Mouse (Mus musculus) liver, embryonic 14.5 days (tissue): ENCODE data around the gene Kpna6.
A peak's percentile ranks its signal among the peaks of the same experiment; 100 is the strongest.

Experiments
- CTCF ChIP-seq: IDR thresholded peaks from 2 replicates; pipeline ENCODE4 v1.5.1; 2016; ENCODE audit warnings: antibody characterized with exemption, low read depth, control low read depth
- EP300 ChIP-seq: IDR thresholded peaks from 2 replicates; pipeline ENCODE4 v1.6.1; 2016; ENCODE audit warnings: antibody characterized with exemption, low read depth

DNA sequence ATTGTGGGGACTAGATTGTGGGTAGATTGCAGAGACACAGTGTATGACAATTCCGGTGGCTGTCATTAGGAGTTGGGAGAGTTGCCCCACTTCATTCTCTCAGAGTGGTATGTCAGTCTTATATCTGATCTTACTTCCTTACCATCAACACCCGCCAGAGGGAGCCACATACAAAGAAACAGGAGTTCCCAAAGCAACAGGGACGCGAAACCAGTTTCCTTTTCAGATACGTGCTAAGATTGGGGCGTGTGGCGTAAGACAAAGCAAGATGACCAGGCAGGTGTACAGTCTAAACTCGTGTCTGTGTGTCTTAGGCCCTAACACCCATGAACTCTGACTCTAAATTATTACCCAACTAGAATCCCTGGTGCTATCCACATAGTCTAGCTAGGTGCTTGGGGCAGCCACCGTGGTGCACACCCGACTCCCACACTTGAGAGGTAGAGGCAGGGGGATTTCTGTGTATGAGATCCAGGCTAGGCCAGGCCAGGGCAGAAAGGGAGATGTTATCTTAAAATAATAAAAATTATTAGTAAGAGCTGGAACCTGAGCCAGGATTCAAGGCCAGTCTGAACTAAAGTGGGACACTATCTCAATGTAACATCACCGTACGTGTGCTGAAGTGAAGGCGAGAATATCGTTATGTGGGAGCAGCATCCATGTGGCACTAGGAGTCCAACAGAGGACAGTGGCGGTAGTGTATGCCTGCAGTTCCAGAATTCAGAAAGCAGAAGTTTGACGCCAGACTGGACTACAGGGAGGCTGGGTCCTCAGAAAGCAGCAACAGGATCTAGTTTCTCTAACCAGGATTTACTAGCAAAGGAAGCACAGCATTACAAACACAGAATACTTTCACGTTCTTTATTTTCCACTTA lies 29.2 kb upstream of the Kpna6 start:
- peak; percentile 91 for TF ChIP-seq CTCF
- TF ChIP-seq EP300, result no peak
